9 mouse cellular contexts compared by ENCODE assay signal in genomic region chr9:110743456-110744323, GRCm38 (mm10). TPM values are rescaled to one million over a fixed set of nuclear protein-coding genes. Genes with fewer than 3 reads are reported as not detected.
DNase-seq lines count a peak whose midpoint lies in the region; ATAC-seq and TF ChIP-seq lines count a peak whose summit lies in the region.
"Had no signal": no experiment of that assay in that cellular context is flagged by ENCODE, and none has a peak within 500 bp of the region (broad histone marks: within the 10 kb centered on the region; RNA-seq: fewer than 3 reads in every experiment).

No protein-coding gene starts in this region.

- ATAC-seq in limb, embryonic 14.5 days (ENCODE audit: low FRiP score, low read depth), result peak; percentile 23
- ATAC-seq in neural tube, embryonic 14.5 days (ENCODE audit: low read depth), result 0 out of 2 replicates have a peak, but pooled peaks have one; percentile 14

- peak overlapping the region; percentile 94 for H3K27ac ChIP-seq in hindbrain, embryonic 10.5 days
- H3K27ac ChIP-seq in limb, embryonic 14.5 days (replicated peaks; ENCODE audit: low read depth, low read length), result peak overlapping the region; percentile 94
- H3K27ac ChIP-seq in neural tube, embryonic 14.5 days (ENCODE audit: low read depth, low read length), result 0 out of 2 replicates have a peak overlapping the region, but pooled peaks have one; percentile 22

- peak; percentile 44 to 62 for DNase-seq in gastrocnemius, postnatal 4 days (ENCODE audit: low spot score in 2 of 2)
- no peak for DNase-seq in gastrocnemius, postnatal 10 days
- peak; percentile 69 for DNase-seq in embryo, embryonic 10 days (ENCODE audit: low spot score)
- peak; percentile 72 for DNase-seq in hindbrain, embryonic 10.5 days (ENCODE audit: low spot score)
- no peak for DNase-seq in limb, embryonic 14.5 days (ENCODE audit: low spot score)
- DNase-seq in thymus, postnatal 0 days (ENCODE audit: low spot score), result no peak
- no peak for DNase-seq in spleen, adult 18-20 months

- 2% methylated on average over 62 of the region's 63 CpGs for WGBS in hindbrain, embryonic 10.5 days
- WGBS in limb, embryonic 14.5 days, result 3% methylated on average over 36 of the region's 63 CpGs
- 3% methylated on average over 36 of the region's 63 CpGs for WGBS in neural tube, embryonic 14.5 days

- H3K4me2 ChIP-seq in limb, embryonic 14.5 days (replicated peaks; ENCODE audit: low read depth, low read length, severe bottlenecking), result peak overlapping the region; percentile 74
- peak overlapping the region; percentile 98 for H3K4me2 ChIP-seq in neural tube, embryonic 14.5 days (ENCODE audit: low read depth, low read length)

- no peaks in the 10 kb centered on the region for H3K9me3 ChIP-seq in hindbrain, embryonic 10.5 days
- no peaks in the 10 kb centered on the region for H3K9me3 ChIP-seq in limb, embryonic 14.5 days (ENCODE audit: control insufficient read depth, low read length)
- no peaks in the 10 kb centered on the region for H3K9me3 ChIP-seq in neural tube, embryonic 14.5 days (ENCODE audit: control insufficient read depth, low read length)
- H3K9me3 ChIP-seq: G1E had no signal

- H3K36me3 ChIP-seq in hindbrain, embryonic 10.5 days, result no peaks in the 10 kb centered on the region
- peaks cover 11% of the 10 kb centered on the region for H3K36me3 ChIP-seq in limb, embryonic 14.5 days (ENCODE audit: control insufficient read depth, insufficient read depth, low read length)
- no peaks in the 10 kb centered on the region for H3K36me3 ChIP-seq in neural tube, embryonic 14.5 days (ENCODE audit: control insufficient read depth, insufficient read depth, low read length)
- H3K36me3 ChIP-seq: G1E had no signal

- no peak for TF ChIP-seq POLR2A in limb, embryonic 14.5 days (IDR thresholded peaks at IDR 0.05; ENCODE audit: borderline replicate concordance, extremely low read depth, insufficient read depth, insufficient read length)

- peaks cover 57% of the 10 kb centered on the region for H3K4me1 ChIP-seq in hindbrain, embryonic 10.5 days (replicated peaks)
- H3K4me1 ChIP-seq in limb, embryonic 14.5 days (ENCODE audit: control insufficient read depth, insufficient read depth, low read length), result peaks cover 39% of the 10 kb centered on the region
- H3K4me1 ChIP-seq in neural tube, embryonic 14.5 days (ENCODE audit: control insufficient read depth, insufficient read depth, low read length), result peaks cover 5% of the 10 kb centered on the region; the same call in 1 of the 2 replicates

- peak overlapping the region; percentile 94 for H3K9ac ChIP-seq in limb, embryonic 14.5 days (ENCODE audit: low read depth, low read length, severe bottlenecking)
- peak overlapping the region; percentile 73 for H3K9ac ChIP-seq in neural tube, embryonic 14.5 days (replicated peaks; ENCODE audit: low read depth, low read length)

- peaks cover 81% of the 10 kb centered on the region for H3K27me3 ChIP-seq in hindbrain, embryonic 10.5 days (ENCODE audit: insufficient read depth, poor library complexity, severe bottlenecking)
- no peaks in the 10 kb centered on the region for H3K27me3 ChIP-seq in limb, embryonic 14.5 days (ENCODE audit: control insufficient read depth, insufficient read depth, low read length)
- peaks cover 3% of the 10 kb centered on the region for H3K27me3 ChIP-seq in neural tube, embryonic 14.5 days (ENCODE audit: control insufficient read depth, insufficient read depth, low read length)

- peak overlapping the region; percentile 79 for H3K4me3 ChIP-seq in hindbrain, embryonic 10.5 days
- H3K4me3 ChIP-seq in limb, embryonic 14.5 days (replicated peaks; ENCODE audit: low read length), result peak overlapping the region; percentile 81
- H3K4me3 ChIP-seq in neural tube, embryonic 14.5 days (ENCODE audit: low read depth, low read length), result peak overlapping the region; percentile 64

RNA-seq across cellular contexts. Expression of gene Myl3, which starts 2.0 kb away (rescaled TPM):
- total RNA-seq in gastrocnemius, postnatal 4 days (2021), result 100 to 1,000 TPM; 322 to 324 TPM
- total RNA-seq in gastrocnemius, postnatal 10 days (2021), result 100 to 1,000 TPM; 260 to 321 TPM
- polyA plus RNA-seq in hindbrain, embryonic 10.5 days (2016; fragmentation: Nextera tagmentation; extraction: Ambion mirVana), result 2.0 TPM in 1 of 2 replicates, not detected in the other
- 18.9 and 26.1 TPM in 2 replicates for polyA plus RNA-seq in limb, embryonic 14.5 days (2012; rRNA removed)
- 16.4 and 28.1 TPM in 2 replicates for polyA plus RNA-seq in limb, embryonic 14.5 days (2014; fragmentation: Nextera tagmentation; extraction: Ambion mirVana)
- polyA plus RNA-seq in neural tube, embryonic 14.5 days (2014; fragmentation: Nextera tagmentation; extraction: Ambion mirVana), result 0.50 and 0.66 TPM in 2 replicates
- 0.94 and 1.4 TPM in 2 replicates for polyA plus RNA-seq in thymus, postnatal 0 days (2015; fragmentation: Nextera tagmentation; extraction: Ambion mirVana)
- total RNA-seq: G1E had no signal
- polyA plus RNA-seq: G1E had no signal

RNA-seq across cellular contexts. Expression of gene Pth1r, which starts 3.3 kb away (rescaled TPM):
- 10 to 100 TPM; 11.8 to 13.4 TPM for total RNA-seq in gastrocnemius, postnatal 4 days (2021)
- total RNA-seq in gastrocnemius, postnatal 10 days (2021), result 10 to 100 TPM in 1 of 2 experiments, 1 to 10 TPM in 1; 4.1 to 11.8 TPM
- 31.6 and 38.7 TPM in 2 replicates for polyA plus RNA-seq in hindbrain, embryonic 10.5 days (2016; fragmentation: Nextera tagmentation; extraction: Ambion mirVana)
- polyA plus RNA-seq in limb, embryonic 14.5 days (2012; rRNA removed), result 149 and 203 TPM in 2 replicates
- polyA plus RNA-seq in limb, embryonic 14.5 days (2014; fragmentation: Nextera tagmentation; extraction: Ambion mirVana), result 96.9 and 99.1 TPM in 2 replicates
- polyA plus RNA-seq in neural tube, embryonic 14.5 days (2014; fragmentation: Nextera tagmentation; extraction: Ambion mirVana), result 5.2 and 11.3 TPM in 2 replicates
- polyA plus RNA-seq in thymus, postnatal 0 days (2015; fragmentation: Nextera tagmentation; extraction: Ambion mirVana), result 2.6 and 2.9 TPM in 2 replicates
- total RNA-seq: G1E had no signal

RNA-seq across cellular contexts. Expression of gene Prss42, which starts 54.3 kb away (rescaled TPM):
- total RNA-seq in gastrocnemius, postnatal 4 days (2021), result not detected
- total RNA-seq in gastrocnemius, postnatal 10 days (2021), result not detected
- not detected in 2 replicates for polyA plus RNA-seq in hindbrain, embryonic 10.5 days (2016; fragmentation: Nextera tagmentation; extraction: Ambion mirVana)
- polyA plus RNA-seq in limb, embryonic 14.5 days (2012; rRNA removed), result 0.04 TPM in 1 of 2 replicates, not detected in the other
- not detected in 2 replicates for polyA plus RNA-seq in limb, embryonic 14.5 days (2014; fragmentation: Nextera tagmentation; extraction: Ambion mirVana)
- not detected in 2 replicates for polyA plus RNA-seq in neural tube, embryonic 14.5 days (2014; fragmentation: Nextera tagmentation; extraction: Ambion mirVana)
- polyA plus RNA-seq in thymus, postnatal 0 days (2015; fragmentation: Nextera tagmentation; extraction: Ambion mirVana), result not detected in 2 replicates

Comparison
In these comparisons a context has a peak if more than half of its experiments do, and no peak if none do; other contexts are left out.
1. DNase-seq: peak in gastrocnemius, postnatal 4 days (2 of 2), embryo, embryonic 10 days (single experiment) and hindbrain, embryonic 10.5 days (single experiment); none in gastrocnemius, postnatal 10 days (single experiment), limb, embryonic 14.5 days (single experiment), thymus, postnatal 0 days (single experiment) and spleen, adult 18-20 months (0 of 2).
2. H3K27ac ChIP-seq: peak in every context shown above with its lines; median percentile 94 in hindbrain, embryonic 10.5 days; 94 in limb, embryonic 14.5 days; 22 in neural tube, embryonic 14.5 days.
3. Peak in every context shown above with its lines, with median percentiles within 50 percentile points of each other: H3K4me3 ChIP-seq.